Mouse (Mus musculus) left cerebral cortex, adult 6 months (tissue): Measurements from ENCODE around the gene Dpp6. TPM values are rescaled to one million over a fixed set of nuclear protein-coding genes. Genes with fewer than 3 reads are reported as not detected.

Experiments
- long read RNA-seq, 2 experiments: library from polyadenylated mRNA; unstranded; transcript quantifications; one replicate each; pipeline ENCODE4 v2.0.0; 2019 to 2020
- polyA plus RNA-seq: library from polyadenylated mRNA; unstranded; fragments of <200 nt; fragmentation: Nextera tagmentation; gene quantifications from 2 replicates; pipeline ENCODE4 v1.2.3, GENCODE M21; 2021

Dpp6 gene
- 29.8 and 33.4 TPM in 2 replicates for polyA plus RNA-seq
- long read RNA-seq, experiment 1, full-length matches to known transcripts: 87 of 159 reads
- long read RNA-seq, experiment 1, partial matches to known transcripts: 42 of 159 reads
- long read RNA-seq, experiment 1, other reads (novel, unspliced or antisense): 30 of 159 reads
- long read RNA-seq, experiment 2, full-length matches to known transcripts: 10 of 38 reads
- long read RNA-seq, experiment 2, partial matches to known transcripts: 22 of 38 reads
- long read RNA-seq, experiment 2, other reads (novel, unspliced or antisense): 6 of 38 reads

GRCm38 (mm10) chr5:26816975-26817941 lies at the start of gene Dpp6:
Gene Dpp6 (plus strand): TSS chr5:26817203.

DNA sequence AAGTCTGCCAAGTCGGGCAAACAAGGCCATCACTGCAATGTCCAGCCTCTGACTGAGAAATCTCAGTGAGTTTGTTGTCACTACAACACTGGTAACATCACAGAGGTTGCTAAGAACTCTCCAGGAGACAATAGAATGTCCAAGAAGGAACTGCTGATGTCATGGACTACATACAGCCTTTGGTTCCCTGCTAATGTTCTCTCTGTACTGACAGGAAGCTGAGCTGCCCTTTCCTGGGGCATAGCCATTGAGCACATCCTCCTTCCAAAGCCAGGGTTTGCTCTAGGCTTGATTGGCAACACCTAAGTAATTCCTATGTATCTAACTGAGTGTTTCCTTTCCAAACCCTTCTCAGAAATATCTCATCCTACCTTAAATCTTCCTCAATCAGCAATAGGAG lies 684.3 kb downstream of the Dpp6 start, which contains the start of gene Speer4b:
TSS of gene Speer4b (minus strand) at position 101 of the 400 bp plus-strand sequence.

